Mouse (Mus musculus): ENCODE data around the gene Svep1.

GRCm38 (mm10) chr4:58084155-58084554 lies 122.5 kb downstream of the Svep1 start:
- TF ChIP-seq POLR2A (IDR thresholded peaks at IDR 0.05; ENCODE audit: low read depth, low read length) (no peak), CTCF (IDR thresholded peaks at IDR 0.05; ENCODE audit: extremely low read depth, insufficient read length, insufficient replicate concordance, low read depth, low read length) (no peak)
